Mouse (Mus musculus) hindbrain, embryonic 13.5 days (tissue): ENCODE measurements around the gene Ccdc157. TPM values are rescaled to one million over a fixed set of nuclear protein-coding genes. Genes with fewer than 3 reads are reported as not detected.

ENCODE experiments used
- ATAC-seq: fragments of 200-750 bp; cut with Nextera tagmentation; 2 replicates; pipeline ENCODE4 v1.8.0; 2017; ENCODE audit warnings: moderate TSS enrichment; ENCODE audit not compliant: low FRiP score
- H3K27ac ChIP-seq: fragments of 300-500 bp; sonication (generic); 2 replicates; pipeline ENCODE4 v1.5.1; 2015; ENCODE audit warnings: inconsistent platforms, mild to moderate bottlenecking, moderate library complexity
- H3K27me3 ChIP-seq: fragments of 300-500 bp; sonication (generic); 2 replicates; pipeline ENCODE4 v1.6.1; 2015; ENCODE audit warnings: mild to moderate bottlenecking, inconsistent platforms
- H3K36me3 ChIP-seq: fragments of 300-500 bp; sonication (generic); 2 replicates; pipeline ENCODE4 v1.6.1; 2015; ENCODE audit warnings: mild to moderate bottlenecking, inconsistent platforms
- H3K4me1 ChIP-seq: fragments of 300-500 bp; sonication (generic); replicated peaks from 2 replicates; pipeline ENCODE4 v1.6.1; 2015; ENCODE audit warnings: inconsistent platforms
- H3K4me2 ChIP-seq: fragments of 300-500 bp; sonication (generic); 2 replicates; pipeline ENCODE4 v1.6.1; 2015; ENCODE audit warnings: inconsistent platforms, mild to moderate bottlenecking, moderate library complexity
- H3K4me3 ChIP-seq: fragments of 300-500 bp; sonication (generic); 2 replicates; pipeline ENCODE4 v1.5.1; 2015; ENCODE audit warnings: mild to moderate bottlenecking, inconsistent platforms
- H3K9ac ChIP-seq: fragments of 300-500 bp; sonication (generic); 2 replicates; pipeline ENCODE4 v1.6.1; 2015; ENCODE audit warnings: mild to moderate bottlenecking, inconsistent platforms
- H3K9me3 ChIP-seq: fragments of 300-500 bp; sonication (generic); 2 replicates; pipeline ENCODE4 v1.6.1; 2016; ENCODE audit warnings: inconsistent platforms
- WGBS: fragments of 180-500 bp; shearing (Covaris S2); methylation state at CpG from one replicate; pipeline ENCODE4 v1.1.7; 2015; 5-methylcytosine and 5-hydroxymethylcytosine counted together
- polyA plus RNA-seq: library from polyadenylated mRNA; unstranded; fragments of >200 nt; fragmentation: Nextera tagmentation; extraction: Ambion mirVana; gene quantifications from 2 replicates; pipeline ENCODE4 v1.2.1, GENCODE M21; 2015

Gene Ccdc157
- polyA plus RNA-seq, 1 experiment from 2014 or later = 7.2 TPM

- Histone ChIP-seq H3K9ac (no peak overlapping the region), H3K4me1 (peaks cover 31% of the 10 kb centered on the region), H3K4me3 (no peak overlapping the region), H3K36me3 (peaks cover 97% of the 10 kb centered on the region), H3K27ac (no peak overlapping the region), H3K9me3 (no peaks in the 10 kb centered on the region), H3K4me2 (no peak overlapping the region), H3K27me3 (no peaks in the 10 kb centered on the region)
- ATAC-seq = no peak
- WGBS = 92% methylated on average over 7 of the region's 7 CpGs
Measured at GRCm38 (mm10) chr11:4166467-4167090, 6.5 kb upstream of the Ccdc157 start.

GRCm38 (mm10) chr11:4164701-4165100 is 4.6 kb upstream of the Ccdc157 start:
- H3K4me2 ChIP-seq = no peak overlapping the region
- peaks cover 42% of the 10 kb centered on the region for H3K4me1 ChIP-seq
- 91% methylated on average over 2 of the region's 2 CpGs for WGBS
- no peak overlapping the region for H3K9ac ChIP-seq
- no peak overlapping the region for H3K27ac ChIP-seq
- H3K27me3 ChIP-seq = no peaks in the 10 kb centered on the region
- H3K9me3 ChIP-seq = no peaks in the 10 kb centered on the region
- H3K36me3 ChIP-seq = peaks cover 81% of the 10 kb centered on the region
- no peak overlapping the region for H3K4me3 ChIP-seq
- ATAC-seq = no peak

GRCm38 (mm10) chr11:4160758-4161480 is 826 bp upstream of the Ccdc157 start:
- Histone ChIP-seq H3K9ac (peak overlapping the region; percentile 92), H3K27me3 (no peaks in the 10 kb centered on the region), H3K36me3 (peaks cover 43% of the 10 kb centered on the region), H3K4me1 (peaks cover 64% of the 10 kb centered on the region), H3K9me3 (no peaks in the 10 kb centered on the region), H3K4me3 (peak overlapping the region; percentile 89), H3K27ac (peak overlapping the region; percentile 95), H3K4me2 (peak overlapping the region; percentile 97)
- 7% methylated on average over 15 of the region's 15 CpGs for WGBS
- no peak for ATAC-seq

- WGBS = 94% methylated on average over 3 of the region's 3 CpGs
- ATAC-seq = no peak
- Histone ChIP-seq H3K27ac (no peak overlapping the region), H3K9me3 (no peaks in the 10 kb centered on the region), H3K36me3 (peaks cover 22% of the 10 kb centered on the region), H3K9ac (no peak overlapping the region), H3K4me2 (peak overlapping the region; percentile 97; the same call in 1 of the 2 replicates), H3K4me1 (peaks cover 52% of the 10 kb centered on the region), H3K4me3 (no peak overlapping the region), H3K27me3 (no peaks in the 10 kb centered on the region)
Measured at GRCm38 (mm10) chr11:4158676-4159075, 1.4 kb downstream of the Ccdc157 start.

- no peak for ATAC-seq
- Histone ChIP-seq H3K27me3 (no peaks in the 10 kb centered on the region), H3K4me3 (no peak overlapping the region), H3K4me2 (no peak overlapping the region), H3K9me3 (no peaks in the 10 kb centered on the region), H3K27ac (no peak overlapping the region), H3K9ac (no peak overlapping the region), H3K36me3 (no peaks in the 10 kb centered on the region), H3K4me1 (peaks cover 25% of the 10 kb centered on the region)
- 75% methylated on average over 5 of the region's 5 CpGs for WGBS
Measured at GRCm38 (mm10) chr11:4155641-4156040, 4.5 kb downstream of the Ccdc157 start.

- Histone ChIP-seq H3K9me3 (no peaks in the 10 kb centered on the region), H3K4me2 (no peak overlapping the region), H3K36me3 (no peaks in the 10 kb centered on the region), H3K4me3 (no peak overlapping the region), H3K27ac (no peak overlapping the region), H3K9ac (no peak overlapping the region), H3K4me1 (peaks cover 12% of the 10 kb centered on the region; the same call in 1 of the 2 replicates), H3K27me3 (no peaks in the 10 kb centered on the region)
- WGBS = 95% methylated on average over 7 of the region's 7 CpGs
- no peak for ATAC-seq
Measured at GRCm38 (mm10) chr11:4153694-4154093, 6.4 kb downstream of the Ccdc157 start.

- no peaks in the 10 kb centered on the region for H3K27me3 ChIP-seq
- H3K4me3 ChIP-seq = no peak overlapping the region
- 0 out of 2 replicates have a peak, but pooled peaks cover 4% of the 10 kb centered on the region for H3K36me3 ChIP-seq
- ATAC-seq = no peak
- no peak overlapping the region for H3K9ac ChIP-seq
- no peaks in the 10 kb centered on the region for H3K4me1 ChIP-seq
- no peak overlapping the region for H3K27ac ChIP-seq
- no peaks in the 10 kb centered on the region for H3K9me3 ChIP-seq
- H3K4me2 ChIP-seq = no peak overlapping the region
- 85% methylated on average over 6 of the region's 6 CpGs for WGBS
Measured at GRCm38 (mm10) chr11:4149886-4150285, 10.2 kb downstream of the Ccdc157 start.

GRCm38 (mm10) chr11:4148536-4149156 is 11.4 kb downstream of the Ccdc157 start:
- no peak overlapping the region for H3K9ac ChIP-seq
- H3K4me1 ChIP-seq = no peaks in the 10 kb centered on the region
- H3K27me3 ChIP-seq = no peaks in the 10 kb centered on the region
- WGBS = 84% methylated on average over 9 of the region's 9 CpGs
- no peaks in the 10 kb centered on the region for H3K9me3 ChIP-seq
- peaks cover 15% of the 10 kb centered on the region for H3K36me3 ChIP-seq
- ATAC-seq = no peak
- H3K4me2 ChIP-seq = no peak overlapping the region
- no peak overlapping the region for H3K4me3 ChIP-seq
- no peak overlapping the region for H3K27ac ChIP-seq

GRCm38 (mm10) chr11:4148120-4148519 is 12.0 kb downstream of the Ccdc157 start:
- no peak for ATAC-seq
- WGBS = 91% methylated on average over 5 of the region's 5 CpGs

GRCm38 (mm10) chr11:4147098-4147497 is 13.0 kb downstream of the Ccdc157 start:
- Histone ChIP-seq H3K27ac (no peak overlapping the region), H3K4me1 (no peaks in the 10 kb centered on the region), H3K9me3 (no peaks in the 10 kb centered on the region), H3K9ac (0 out of 2 replicates have a peak overlapping the region, but pooled peaks have one; percentile 5), H3K36me3 (peaks cover 30% of the 10 kb centered on the region), H3K4me2 (no peak overlapping the region), H3K27me3 (no peaks in the 10 kb centered on the region), H3K4me3 (no peak overlapping the region)
- no peak for ATAC-seq
- 79% methylated on average over 10 of the region's 10 CpGs for WGBS

More at GRCm38 (mm10) chr11:4148120-4148519, 12.0 kb downstream of the Ccdc157 start:
- no peak overlapping the region for H3K27ac ChIP-seq
- H3K4me1 ChIP-seq = no peaks in the 10 kb centered on the region
- H3K9me3 ChIP-seq = no peaks in the 10 kb centered on the region
- H3K27me3 ChIP-seq = no peaks in the 10 kb centered on the region
- H3K4me2 ChIP-seq = no peak overlapping the region
- no peak overlapping the region for H3K4me3 ChIP-seq
- H3K36me3 ChIP-seq = peaks cover 20% of the 10 kb centered on the region
- no peak overlapping the region for H3K9ac ChIP-seq

GRCm38 (mm10) chr11:4146381-4146780 is 13.7 kb downstream of the Ccdc157 start:
- H3K9ac ChIP-seq = peak overlapping the region; percentile 35; the same call in 1 of the 2 replicates
- H3K9me3 ChIP-seq = no peaks in the 10 kb centered on the region
- H3K36me3 ChIP-seq = peaks cover 37% of the 10 kb centered on the region
- H3K4me1 ChIP-seq = no peaks in the 10 kb centered on the region
- no peak overlapping the region for H3K4me2 ChIP-seq
- ATAC-seq = no peak
- H3K27me3 ChIP-seq = no peaks in the 10 kb centered on the region
- no peak overlapping the region for H3K27ac ChIP-seq
- no peak overlapping the region for H3K4me3 ChIP-seq
- 78% methylated on average over 6 of the region's 6 CpGs for WGBS

- ATAC-seq = no peak
- H3K9me3 ChIP-seq = no peaks in the 10 kb centered on the region
- 92% methylated on average over 21 of the region's 21 CpGs for WGBS
- peaks cover 66% of the 10 kb centered on the region for H3K36me3 ChIP-seq
- H3K4me1 ChIP-seq = no peaks in the 10 kb centered on the region; the same call in 1 of the 2 replicates
- H3K9ac ChIP-seq = no peak overlapping the region
- no peaks in the 10 kb centered on the region for H3K27me3 ChIP-seq
- no peak overlapping the region for H3K4me3 ChIP-seq
- H3K4me2 ChIP-seq = no peak overlapping the region
- peak overlapping the region; percentile 4; the same call in 1 of the 2 replicates for H3K27ac ChIP-seq
Measured at GRCm38 (mm10) chr11:4143281-4144062, 16.6 kb downstream of the Ccdc157 start.
